Mouse (Mus musculus) left cerebral cortex, adult 9 months (tissue): ENCODE results near the gene Btbd1.

Experiments used
- DNase-seq, 2 experiments: peaks; one replicate each; pipeline ENCODE4 v3.0.0; 2022; ENCODE audit warnings: low spot score in 2 of 2

Gene Btbd1

DNA sequence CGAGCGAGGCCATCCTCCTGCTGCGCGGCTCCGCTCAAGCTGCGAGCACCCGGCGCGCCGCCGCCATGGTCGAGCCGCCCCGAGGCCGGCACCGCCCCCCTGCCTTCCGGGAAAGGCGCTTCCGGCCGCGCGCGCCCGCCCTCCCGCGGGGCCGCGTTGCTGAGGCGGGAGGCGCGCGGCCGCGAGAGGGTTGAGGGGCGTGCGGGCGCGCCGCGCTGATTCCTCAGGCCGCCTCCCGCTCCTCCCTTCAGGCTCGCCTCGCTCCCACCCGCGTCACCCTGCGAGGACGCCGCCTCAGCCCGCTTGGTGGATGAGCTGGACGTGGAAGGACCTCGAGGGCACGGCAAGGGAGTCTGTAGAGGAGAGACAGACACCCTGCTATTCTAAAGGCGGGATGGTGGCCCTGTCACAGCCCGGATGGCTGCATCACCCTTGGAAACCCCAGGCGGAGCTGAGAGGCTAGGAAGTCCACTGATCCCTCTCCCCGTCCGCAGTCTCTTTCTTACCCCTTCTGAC is at the start of gene Btbd1:
Gene Btbd1 (minus strand): TSS at position 53 of the 516 bp plus-strand sequence.
- peak; percentile 44 to 76 for DNase-seq

DNA sequence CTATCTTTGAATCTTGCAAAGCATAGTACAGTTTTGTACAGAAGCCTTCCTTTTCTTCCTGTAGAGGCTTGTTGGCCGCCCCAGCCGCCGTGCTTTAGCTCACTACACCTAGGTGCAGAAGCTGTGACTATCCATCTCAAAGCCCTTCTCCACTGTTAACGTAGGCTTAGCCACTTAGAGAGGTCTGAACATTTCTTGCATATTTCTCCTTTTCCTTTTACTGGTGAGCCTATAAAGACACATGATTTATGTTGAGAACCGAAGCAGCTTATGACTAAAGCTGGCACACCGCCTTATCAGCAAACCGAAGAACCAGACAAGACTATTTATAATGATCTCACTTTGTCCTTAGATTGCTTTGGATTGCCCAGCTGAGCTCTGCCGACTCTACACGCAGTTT is 46.1 kb upstream of the Btbd1 start:
- peak in 1 of 2 experiments; percentile 55 for DNase-seq

DNA sequence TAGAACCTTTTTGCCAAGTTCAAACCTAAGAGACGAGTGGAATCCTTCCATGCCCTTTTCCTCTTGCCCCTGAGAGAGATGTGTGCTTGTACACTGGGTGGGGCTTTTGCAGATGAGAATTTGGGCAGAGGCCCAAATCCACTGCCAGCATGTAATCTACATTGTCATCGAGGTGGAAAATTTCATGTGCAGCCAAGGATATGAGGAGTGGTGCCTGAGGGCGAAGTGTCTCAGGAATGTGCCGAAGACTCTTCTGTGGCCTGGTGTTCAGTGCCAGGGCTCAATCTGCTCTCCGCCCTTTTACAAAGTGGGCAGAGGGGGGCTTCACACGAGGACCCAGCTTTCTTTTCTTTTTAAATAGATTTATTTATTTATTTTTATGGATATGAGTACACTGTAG is 45.4 kb upstream of the Btbd1 start:
- no peak for DNase-seq

DNA sequence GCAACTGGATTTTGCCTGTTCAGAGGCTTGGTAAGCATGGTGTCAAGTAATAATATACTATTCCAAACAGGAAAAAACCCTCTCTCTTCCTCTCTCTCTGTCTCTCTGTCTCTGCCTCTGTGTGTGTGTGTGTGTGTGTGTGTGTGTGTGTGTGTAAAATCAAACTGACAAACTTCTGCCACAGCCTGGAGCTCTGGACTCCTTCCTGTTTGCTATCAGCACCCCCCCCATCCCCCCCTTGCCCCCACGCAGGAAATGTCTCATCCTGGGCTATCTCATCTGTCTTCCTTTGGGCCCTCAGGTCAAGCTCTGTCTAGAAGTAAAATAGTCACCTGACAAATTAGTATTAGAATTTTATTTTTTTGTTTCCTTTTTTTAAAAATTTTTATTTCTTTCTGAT is 44.6 kb upstream of the Btbd1 start:
- no peak for DNase-seq

DNA sequence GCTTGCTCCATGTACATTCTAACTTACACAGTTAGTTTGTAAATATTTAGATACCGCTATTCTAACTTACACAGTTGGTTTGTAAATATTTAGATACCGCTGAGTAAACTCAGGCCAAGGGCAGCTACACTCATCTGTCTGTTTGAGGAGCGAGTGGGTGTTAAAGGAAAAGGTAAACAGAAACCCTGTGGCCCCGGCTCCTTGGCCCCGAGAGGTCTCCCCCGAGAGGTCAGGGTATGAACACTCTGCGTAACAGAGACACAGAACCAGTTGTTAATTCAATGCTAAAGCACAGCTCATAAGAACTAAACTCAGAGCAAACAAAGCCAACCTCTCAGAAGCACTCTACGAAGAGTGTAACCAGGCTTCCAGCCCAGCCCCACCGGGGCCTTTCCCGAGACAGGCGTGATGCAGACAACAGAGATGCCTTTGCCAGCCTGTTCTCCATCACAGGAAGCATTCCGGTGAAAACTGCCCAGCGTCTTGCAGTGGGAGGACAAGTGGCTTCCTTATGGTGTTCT is 43.3 kb upstream of the Btbd1 start:
- DNase-seq, result no peak

DNA sequence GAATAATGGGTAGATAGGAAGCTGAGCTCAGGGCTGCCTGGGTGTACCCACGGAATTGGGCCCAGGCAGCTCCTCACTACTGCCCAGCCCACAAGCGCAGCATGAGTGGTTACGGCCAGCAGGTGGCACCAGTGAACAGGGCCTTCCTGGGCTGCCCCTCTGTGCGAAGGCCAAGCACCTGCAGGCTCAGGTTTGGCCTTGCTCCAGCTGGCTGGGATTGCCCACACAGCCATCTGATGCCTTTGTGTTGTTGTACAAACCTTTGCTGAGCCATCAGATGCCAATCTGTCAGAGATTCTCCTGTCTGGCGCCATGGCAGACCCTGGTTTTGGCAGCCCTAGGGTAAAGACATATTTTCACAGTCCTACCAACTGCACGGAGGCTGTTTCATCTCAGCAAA is 38.9 kb upstream of the Btbd1 start:
- peak in 1 of 2 experiments; percentile 62 for DNase-seq

DNA sequence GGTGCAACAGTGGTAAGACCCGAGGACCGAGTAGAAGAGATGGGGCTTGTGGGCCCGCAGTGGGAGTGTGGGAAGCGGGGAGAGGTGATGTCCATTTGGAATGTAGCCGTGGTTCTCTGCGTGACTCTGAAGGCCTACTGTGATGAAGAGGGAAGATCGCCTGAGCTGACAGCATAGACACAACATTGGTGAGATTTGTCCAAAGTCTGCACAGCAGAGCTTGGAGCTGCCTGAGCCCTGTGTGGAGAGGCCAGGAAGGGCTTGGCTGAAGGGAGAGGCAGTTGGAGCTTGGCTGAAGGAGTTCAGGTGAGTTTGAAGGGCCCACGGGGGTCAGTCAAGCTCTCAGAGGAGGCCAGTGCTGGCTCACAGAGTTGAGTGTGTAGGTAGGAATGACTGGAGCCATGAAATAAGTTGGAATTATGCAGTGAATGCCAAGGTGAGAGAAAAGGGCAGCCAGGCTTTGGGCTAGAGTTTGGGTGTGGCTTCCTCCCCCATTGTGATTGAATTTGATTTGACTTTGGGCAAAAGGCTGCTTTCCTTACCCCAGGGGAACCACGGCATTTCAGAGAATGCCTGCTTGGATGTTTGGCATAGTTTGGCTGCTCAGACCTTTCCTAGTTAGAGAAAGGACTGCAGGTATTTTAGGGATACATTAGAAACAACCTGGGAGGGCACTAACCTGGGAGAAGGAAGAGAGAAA is 38.1 kb upstream of the Btbd1 start:
- no peak for DNase-seq

DNA sequence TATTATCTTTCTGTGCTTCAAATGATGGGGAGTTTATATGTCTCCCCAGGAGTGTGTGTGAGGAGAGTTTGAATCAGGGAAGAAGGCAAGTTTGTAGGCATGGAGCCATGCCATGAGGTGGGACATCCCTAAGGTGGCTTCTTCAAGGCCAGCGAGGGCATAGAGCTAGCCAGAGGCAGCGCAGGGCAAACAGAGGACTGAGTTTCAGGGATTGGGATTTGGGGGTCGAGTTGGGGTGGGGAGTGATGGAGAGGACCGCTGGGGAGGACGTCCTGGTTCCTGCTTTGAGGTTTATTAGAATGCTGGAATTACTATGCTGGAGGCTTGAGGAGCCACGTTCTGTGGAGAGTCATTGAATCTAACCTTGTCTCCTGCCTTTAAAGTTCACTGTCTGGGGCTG is 36.7 kb upstream of the Btbd1 start:
- no peak for DNase-seq

DNA sequence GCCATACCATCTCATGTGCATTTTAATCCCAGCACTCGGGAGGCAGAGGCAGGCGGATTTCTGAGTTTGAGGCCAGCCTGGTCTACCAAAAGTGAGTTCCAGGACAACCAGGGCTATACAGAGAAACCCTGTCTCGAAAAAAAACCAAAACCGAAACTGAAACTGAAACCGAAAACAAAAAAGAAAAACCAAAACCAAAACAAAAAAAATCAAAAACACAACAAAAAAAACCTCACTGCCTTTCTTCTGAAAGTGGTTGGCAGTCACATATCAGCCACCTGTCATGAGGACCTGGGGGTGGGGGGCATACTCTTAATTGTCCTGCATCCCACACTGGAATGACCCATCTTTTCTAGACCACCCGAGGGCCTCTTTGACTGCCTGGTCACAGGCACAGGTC is 35.3 kb upstream of the Btbd1 start:
- no peak for DNase-seq

DNA sequence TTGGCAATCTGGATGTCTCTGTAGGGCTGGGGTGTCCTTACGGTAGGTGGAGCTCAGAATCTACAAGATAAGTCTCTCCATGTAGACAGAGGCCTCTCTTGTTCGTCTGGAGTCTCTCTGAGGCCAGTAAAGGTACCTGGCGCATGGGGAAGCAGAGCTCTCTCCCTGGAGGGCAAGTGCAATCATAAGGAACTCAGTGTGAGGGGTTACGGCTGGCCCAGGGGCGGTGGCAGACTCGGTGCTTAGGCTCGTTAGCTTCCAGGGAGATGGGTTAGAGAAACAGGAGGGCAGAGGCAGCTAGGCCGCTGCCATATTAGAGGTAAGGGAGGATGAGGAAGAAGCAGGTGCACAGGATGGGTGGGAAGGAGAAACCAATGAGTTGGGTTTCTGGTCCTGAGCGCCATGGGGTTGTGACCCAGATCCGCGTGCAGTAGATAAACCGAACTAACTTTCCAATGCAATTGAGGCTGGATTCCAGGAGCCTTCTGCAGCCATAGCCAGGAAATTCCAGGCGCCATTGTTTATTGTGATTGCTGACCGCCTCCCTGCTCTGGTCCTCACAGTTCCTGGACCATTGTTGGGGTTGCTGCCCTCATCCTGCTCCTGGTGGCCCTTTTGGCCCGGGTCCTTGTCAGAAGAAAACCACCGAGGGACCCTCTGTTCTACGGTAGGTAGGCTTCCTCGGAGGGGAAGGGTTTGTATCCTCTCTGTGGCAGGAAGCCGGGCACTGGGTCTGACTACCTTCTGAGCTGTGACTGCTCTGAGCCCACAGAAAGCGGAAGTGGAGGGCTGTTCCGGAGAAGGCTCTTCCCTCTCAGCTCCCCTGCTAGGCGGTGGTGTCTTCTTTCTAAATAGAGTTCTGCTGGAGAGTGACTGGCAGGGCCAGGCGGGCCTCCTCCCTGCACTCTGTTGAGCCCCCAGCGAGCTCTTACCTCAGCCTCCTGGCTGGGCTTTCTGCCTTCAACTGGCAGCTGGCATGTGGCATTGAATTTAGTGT is 33.7 kb upstream of the Btbd1 start:
- no peak for DNase-seq

DNA sequence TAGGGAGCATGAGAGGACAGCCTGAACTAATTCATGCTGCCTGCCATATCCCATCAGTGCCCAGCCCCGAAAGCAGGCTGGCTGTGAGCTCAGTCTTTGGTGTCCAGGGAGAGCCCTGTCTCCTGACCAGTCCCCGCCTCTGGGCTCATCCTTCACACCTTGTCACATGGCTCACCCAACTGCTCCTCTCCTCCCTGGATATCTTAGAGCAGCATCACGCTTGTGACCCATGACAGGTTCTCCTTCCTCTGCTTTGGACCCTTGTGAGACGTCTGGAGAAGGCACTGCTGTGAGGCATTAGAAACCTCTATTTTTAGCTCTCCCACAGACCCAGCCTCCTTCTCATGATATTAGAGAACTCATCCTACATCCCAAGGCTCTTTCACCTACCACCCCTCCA is 32.7 kb upstream of the Btbd1 start:
- no peak for DNase-seq

DNA sequence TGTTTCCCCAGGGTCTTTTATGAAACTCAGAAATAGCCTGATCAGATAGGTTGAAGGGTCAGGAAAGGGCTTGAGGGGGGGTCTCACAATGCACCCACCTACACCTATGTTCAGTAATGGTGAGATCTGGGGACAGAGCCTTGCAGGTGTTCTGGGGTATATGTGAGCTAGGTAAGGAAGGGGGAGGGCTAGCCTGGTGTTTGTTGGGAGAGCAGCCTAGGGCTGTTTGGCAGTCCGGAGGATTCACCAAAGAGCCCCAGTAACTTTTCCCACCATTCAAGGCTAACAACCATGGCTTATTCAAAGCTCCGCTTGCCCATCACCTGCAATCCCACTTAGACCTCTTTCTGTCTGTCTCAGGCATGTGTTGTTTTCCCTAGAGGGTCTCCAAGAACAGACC is 32.2 kb upstream of the Btbd1 start:
- DNase-seq, result no peak

DNA sequence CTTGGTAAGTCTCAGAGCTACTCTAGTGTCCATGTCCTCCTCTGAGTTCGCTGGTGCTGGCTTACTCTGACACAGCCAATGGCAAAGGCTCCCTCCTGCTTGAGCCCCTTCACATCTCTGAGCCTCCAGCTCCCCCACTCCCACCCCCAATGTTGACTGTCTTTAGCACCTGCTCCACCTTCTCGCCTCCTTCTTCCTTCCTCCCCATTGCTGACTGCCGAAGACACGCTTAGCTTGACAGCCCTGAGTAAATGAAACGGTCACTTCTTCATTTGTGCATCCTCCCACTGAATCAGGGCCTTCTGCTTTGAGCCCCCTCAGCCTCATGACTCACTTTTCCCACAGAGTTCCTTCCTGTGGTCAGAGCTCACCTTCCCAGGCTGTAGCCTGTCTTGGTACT is 31.8 kb upstream of the Btbd1 start:
- DNase-seq, result no peak

DNA sequence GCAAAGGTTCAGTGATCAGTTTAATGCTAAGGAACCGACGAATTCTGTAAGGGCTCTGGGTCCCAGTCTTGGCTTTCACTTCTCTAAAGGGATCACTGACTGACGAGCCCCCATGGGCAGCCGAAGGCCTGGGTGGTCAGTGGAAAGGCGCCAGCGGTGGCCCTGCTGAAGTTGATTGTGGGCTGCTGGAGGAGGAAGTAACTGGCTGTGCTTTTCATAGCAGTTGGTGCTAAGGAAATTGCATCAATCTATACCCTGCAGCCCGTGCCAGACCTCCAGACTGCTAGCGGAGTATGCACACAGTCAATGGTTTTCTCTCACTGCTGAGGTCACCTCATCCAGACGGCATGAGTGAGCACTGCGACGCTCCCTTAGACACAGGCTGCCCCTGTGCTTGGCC is 30.8 kb upstream of the Btbd1 start:
- peak; percentile 44 to 48 for DNase-seq

DNA sequence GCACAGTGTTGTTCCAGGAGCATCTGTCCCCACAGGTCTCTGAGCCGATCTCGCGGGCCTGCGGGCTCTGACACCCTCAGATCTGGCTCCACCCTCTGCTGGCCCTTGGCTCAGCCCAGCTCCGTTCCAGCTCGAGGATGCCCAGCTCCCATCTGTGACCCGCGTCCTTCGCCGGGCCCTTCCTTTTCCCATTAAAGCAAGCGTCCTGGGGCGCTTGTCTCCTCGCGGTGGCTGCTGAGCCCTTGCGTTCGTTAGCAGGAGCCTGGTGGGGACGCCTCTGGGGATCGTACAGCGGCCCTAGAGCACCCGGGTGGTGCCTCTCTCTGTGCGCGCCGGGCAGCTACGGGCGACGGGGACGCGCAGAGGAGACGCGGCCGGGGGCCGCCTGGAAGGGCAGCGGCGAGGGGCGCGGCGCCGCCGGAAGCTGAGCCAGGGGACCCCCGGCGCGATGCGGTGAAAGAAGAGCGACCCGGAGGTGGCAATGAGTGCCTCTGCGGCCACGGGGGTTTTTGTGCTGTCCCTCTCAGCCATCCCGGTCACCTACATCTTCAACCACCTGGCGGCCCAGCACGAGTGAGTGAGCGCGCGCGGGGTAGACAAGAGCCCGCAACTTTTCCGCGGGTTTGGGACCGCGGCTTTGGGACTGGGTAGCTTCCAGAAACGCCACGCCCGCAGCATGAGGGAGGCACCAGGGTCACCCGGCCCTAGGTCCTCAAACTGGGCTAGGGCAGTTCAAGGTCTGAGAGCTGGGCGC is 29.9 kb upstream of the Btbd1 start, which contains the start of gene Tm6sf1:
Gene Tm6sf1 (plus strand): TSS at position 34 of the 754 bp plus-strand sequence.
- DNase-seq, result no peak

DNA sequence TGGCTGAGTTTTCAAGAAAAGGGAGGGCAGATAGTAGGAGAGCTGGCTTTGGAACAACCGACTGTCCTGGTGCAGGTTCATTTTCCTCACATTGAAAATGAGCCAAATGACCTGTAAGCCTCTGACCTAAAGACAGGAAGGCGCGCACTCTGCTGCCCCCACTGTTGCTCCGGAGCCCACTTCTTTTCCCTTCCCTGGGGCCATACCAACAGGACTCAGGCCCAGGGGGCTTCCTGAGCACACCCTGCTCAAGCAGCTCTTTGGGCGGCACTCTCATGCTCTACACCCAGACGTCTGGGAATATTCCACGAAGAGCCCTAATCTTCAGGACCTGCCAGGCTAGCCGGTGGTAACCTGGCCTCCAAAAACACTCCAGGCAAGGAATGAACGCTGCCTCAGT is 29.0 kb upstream of the Btbd1 start:
- no peak for DNase-seq

DNA sequence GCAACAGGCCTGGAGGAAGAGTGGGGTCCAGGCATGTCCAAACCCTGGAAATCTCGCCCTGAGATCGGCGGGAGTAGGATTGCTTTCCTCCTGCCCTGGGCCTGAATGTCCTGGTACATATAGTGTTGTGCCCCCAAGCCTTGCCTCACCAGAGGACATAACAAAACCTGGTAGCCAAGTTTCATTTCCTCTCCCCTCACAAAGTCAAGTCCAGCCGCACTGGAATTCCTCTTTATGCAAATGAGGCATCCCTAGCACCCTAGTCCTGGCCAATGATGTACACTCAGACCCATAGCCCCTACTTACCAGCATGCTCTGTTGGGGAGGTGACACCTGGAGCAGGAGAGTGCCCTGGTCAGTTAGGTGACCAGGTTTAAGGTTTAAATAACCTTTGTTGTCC is 27.0 kb upstream of the Btbd1 start:
- DNase-seq, result no peak

DNA sequence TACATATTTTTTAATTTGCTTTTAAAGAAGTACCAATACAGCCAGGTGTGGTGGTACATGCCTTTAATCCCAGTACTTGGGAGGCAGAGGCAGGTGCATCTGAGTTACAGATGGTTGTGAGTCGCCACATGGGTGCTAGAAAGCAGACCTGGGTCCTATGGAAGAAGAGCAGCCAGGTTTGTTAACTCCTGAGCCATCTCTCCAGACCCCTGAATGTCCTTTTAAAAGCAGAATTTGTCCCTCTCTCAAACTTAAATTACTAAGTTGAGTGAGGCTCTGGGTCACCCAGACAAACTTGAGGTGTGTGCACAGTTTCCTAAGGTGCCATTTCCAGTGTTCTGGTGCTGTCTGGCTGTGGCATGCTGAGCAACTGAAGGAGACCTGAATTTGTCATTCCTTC is 26.5 kb upstream of the Btbd1 start, which contains the start of gene Gm10160:
Gene Gm10160 (minus strand): TSS at position 101 of the 400 bp plus-strand sequence.
- DNase-seq, result no peak

DNA sequence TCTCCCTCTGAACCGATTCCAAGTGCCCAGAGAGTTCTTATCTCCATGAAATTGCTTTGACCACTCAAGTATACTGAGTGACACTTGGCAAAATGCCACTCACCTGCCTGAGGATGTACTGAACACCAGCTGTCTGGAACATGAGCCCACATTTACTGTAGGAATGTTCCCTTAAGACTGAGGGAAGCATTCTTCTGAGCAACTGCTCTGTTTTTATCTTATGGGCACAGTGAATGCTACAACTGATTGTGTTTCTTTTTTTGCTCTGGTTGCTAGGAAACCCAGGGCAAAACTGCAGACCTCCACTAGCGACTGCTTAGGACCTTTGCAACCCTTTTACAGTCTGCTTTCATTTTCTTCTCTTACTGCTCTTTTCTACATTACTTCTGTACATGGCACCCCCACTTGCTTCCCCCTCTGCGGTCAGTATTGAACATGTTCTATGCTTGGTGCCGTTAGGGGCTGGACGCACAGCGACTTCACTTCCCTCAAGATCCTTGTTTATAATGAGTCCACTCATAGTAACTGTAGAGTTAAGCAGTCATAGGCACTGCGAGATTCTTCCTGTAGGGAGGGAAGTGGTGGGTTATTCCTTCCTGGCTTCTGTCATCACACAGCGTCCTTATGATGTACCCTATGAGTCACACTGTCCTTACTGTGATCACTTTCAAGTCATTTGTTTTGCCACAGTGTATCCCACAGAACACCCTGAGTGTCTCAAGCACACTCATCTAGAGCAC is 25.5 kb upstream of the Btbd1 start:
- DNase-seq, result no peak

DNA sequence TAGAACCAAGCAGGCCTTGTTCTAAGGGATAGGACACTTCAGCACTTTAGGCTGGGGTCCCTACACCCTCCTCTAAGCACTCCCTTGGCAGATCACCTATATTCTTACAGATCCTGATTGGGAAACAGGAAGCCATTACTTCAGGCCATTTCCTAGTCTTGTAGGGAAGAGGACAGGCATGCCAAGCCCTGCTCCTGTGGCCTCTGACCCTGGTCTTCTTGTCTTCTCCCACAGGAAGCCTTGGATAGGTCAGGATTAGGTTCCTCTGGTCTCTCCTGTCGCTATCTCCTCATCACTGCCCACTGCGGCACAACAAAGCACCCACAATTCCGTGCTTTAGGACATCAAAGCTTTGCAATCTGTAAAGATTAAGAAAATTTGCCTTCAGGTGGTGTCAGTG is 22.5 kb upstream of the Btbd1 start:
- peak in 1 of 2 experiments; percentile 1 for DNase-seq

DNA sequence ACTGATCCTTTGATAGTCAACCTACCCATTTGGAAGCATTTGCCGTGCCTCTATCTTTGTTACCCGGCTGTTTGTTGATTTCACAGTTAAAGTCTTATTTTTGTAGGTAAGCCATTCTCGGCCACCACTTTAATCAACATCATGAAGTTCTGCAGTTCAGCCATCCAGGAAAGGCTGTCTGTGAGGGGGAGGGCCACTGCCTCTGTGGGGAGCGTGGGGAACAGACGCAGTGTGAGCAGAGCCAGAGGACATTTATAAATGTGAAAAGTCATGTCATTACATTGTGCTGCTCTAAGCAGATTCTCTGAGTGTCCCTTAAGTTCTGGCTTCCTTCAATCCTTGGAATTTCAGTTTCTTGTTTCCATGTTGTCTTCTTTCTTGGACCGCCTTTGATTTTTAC is 20.9 kb upstream of the Btbd1 start:
- no peak for DNase-seq
